Mouse (Mus musculus): ENCODE data around the gene Sgcg.

DNA sequence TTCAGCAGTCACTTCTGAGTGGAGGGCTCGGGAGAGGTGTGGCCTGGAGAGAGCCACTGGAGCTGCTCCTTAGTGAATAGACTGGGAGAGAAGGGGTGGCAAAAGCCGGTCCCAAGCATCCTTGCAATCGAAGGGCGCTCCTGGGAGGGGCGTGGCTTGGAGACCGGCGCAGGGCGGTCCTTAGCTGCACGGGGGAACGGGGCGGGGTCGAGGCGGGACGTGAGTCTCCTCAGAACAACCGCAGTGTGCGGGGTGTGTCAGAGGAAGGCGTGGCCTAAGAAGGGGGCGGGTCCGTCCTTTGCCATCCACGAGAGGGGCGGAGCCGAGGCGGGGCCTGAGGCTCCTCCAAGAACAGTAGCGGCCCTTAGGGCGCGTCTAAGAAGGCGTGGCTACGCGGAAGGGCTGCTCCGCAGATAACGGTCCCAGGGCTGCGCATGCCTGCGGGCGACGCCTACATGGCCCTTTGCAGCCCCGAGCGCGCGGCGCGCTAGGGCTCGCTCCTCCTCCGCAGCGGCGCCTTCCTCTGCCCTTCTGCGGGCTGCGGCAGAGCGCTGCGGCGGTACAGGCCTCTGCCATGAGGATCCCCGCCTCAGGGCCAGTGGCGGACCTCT, 85.6 kb downstream of the Sgcg start:
- TF ChIP-seq CTCF (IDR thresholded peaks at IDR 0.05; ENCODE audit: borderline replicate concordance, insufficient read depth, low read depth, low read length) (no peak), POLR2A (IDR thresholded peaks at IDR 0.05; ENCODE audit: borderline replicate concordance, insufficient read depth, low read length) (peak; percentile 68)

All from cerebellum, adult 2 months (tissue).